Mouse (Mus musculus) kidney, postnatal 0 days (tissue): Measurements from ENCODE around the gene Pla2g2d. TPM values are rescaled to one million over a fixed set of nuclear protein-coding genes. Genes with fewer than 3 reads are reported as not detected.
"Not testable (repeated sequence)": the region's sequence is repeated elsewhere in the genome, so short reads cannot be mapped to it uniquely, and the experiment has no call there.

Experiments
- ATAC-seq: fragments of 200-750 bp; cut with Nextera tagmentation; replicated peaks from 2 replicates; pipeline ENCODE4 v1.8.0; 2017; ENCODE audit warnings: low read depth, moderate number of reproducible peaks, moderate TSS enrichment, moderate library complexity; ENCODE audit not compliant: low FRiP score
- DNase-seq: peaks from one replicate; pipeline ENCODE4 v3.0.0-alpha.2; 2016; ENCODE audit warnings: low spot score
- H3K27ac ChIP-seq: fragments of 300-500 bp; sonication (generic); 2 replicates; pipeline ENCODE4 v1.5.1; 2014; ENCODE audit warnings: mild to moderate bottlenecking
- H3K27me3 ChIP-seq: fragments of 300-500 bp; sonication (generic); 2 replicates; pipeline ENCODE4 v1.6.1; 2014; ENCODE audit warnings: low read length, mixed read lengths; ENCODE audit not compliant: insufficient read depth
- H3K36me3 ChIP-seq: fragments of 300-500 bp; sonication (generic); 2 replicates; pipeline ENCODE4 v1.6.1; 2014; ENCODE audit warnings: low read length, mixed read lengths; ENCODE audit not compliant: insufficient read depth
- H3K4me1 ChIP-seq: fragments of 300-500 bp; sonication (generic); replicated peaks from 2 replicates; pipeline ENCODE4 v1.6.1; 2014; ENCODE audit warnings: antibody characterized with exemption, low read length, mixed read lengths; ENCODE audit not compliant: insufficient read depth
- H3K4me2 ChIP-seq: fragments of 300-500 bp; sonication (generic); 2 replicates; pipeline ENCODE4 v1.6.1; 2014; ENCODE audit warnings: mild to moderate bottlenecking, low read length, moderate library complexity, mixed read lengths
- H3K4me3 ChIP-seq: fragments of 300-500 bp; sonication (generic); replicated peaks from 2 replicates; pipeline ENCODE4 v1.5.1; 2014; ENCODE audit warnings: low read depth, low read length
- H3K9ac ChIP-seq: fragments of 300-500 bp; sonication (generic); 2 replicates; pipeline ENCODE4 v1.6.1; 2014; ENCODE audit warnings: low read depth, low read length
- H3K9me3 ChIP-seq: fragments of 300-500 bp; sonication (generic); replicated peaks from 2 replicates; pipeline ENCODE4 v1.6.1; 2016; ENCODE audit warnings: low read length, inconsistent platforms, mixed read lengths
- CTCF ChIP-seq: IDR thresholded peaks from 2 replicates; pipeline ENCODE4 v1.5.1; 2016; ENCODE audit warnings: antibody characterized with exemption, low read depth, mild to moderate bottlenecking, moderate library complexity
- WGBS: fragments of 180-500 bp; shearing (Covaris S2); extraction: QIAGEN DNeasy Blood & Tissue Kit; methylation state at CpG from one replicate; pipeline ENCODE4 v1.1.7; 2014; 5-methylcytosine and 5-hydroxymethylcytosine counted together
- polyA plus RNA-seq: library from polyadenylated mRNA; unstranded; fragments of >200 nt; fragmentation: Nextera tagmentation; extraction: Ambion mirVana; gene quantifications from 2 replicates; pipeline ENCODE4 v1.2.1, GENCODE M21; 2015

The Pla2g2d gene
- polyA plus RNA-seq, 1 experiment from 2014 or later: 0.14 TPM

- Histone ChIP-seq H3K36me3 (no peaks in the 10 kb centered on the region), H3K4me3 (no peak overlapping the region), H3K27ac (no peak overlapping the region), H3K9ac (no peak overlapping the region), H3K27me3 (no peaks in the 10 kb centered on the region), H3K9me3 (no peaks in the 10 kb centered on the region), H3K4me2 (no peak overlapping the region), H3K4me1 (no peaks in the 10 kb centered on the region)
- whole genome bisulfite sequencing: 49% methylated on average over 7 of the region's 7 CpGs
- TF ChIP-seq CTCF: peak; percentile 39; the same call in 1 of the 2 replicates
- DNase-seq (peak; percentile 61), ATAC-seq (no peak)
Observed at GRCm38 (mm10) chr4:138806920-138807541, 31.5 kb downstream of the Pla2g2d start.

- 73% methylated on average over 9 of the region's 9 CpGs for WGBS
Observed at GRCm38 (mm10) chr4:138816166-138816565, 40.6 kb downstream of the Pla2g2d start.

GRCm38 (mm10) chr4:138817736-138818135, 42.2 kb downstream of the Pla2g2d start:
- no peaks in the 10 kb centered on the region for H3K9me3 ChIP-seq
- TF ChIP-seq CTCF: no peak
- no peaks in the 10 kb centered on the region for H3K27me3 ChIP-seq
- H3K4me2 ChIP-seq: no peak overlapping the region
- H3K36me3 ChIP-seq: no peaks in the 10 kb centered on the region
- no peak overlapping the region for H3K4me3 ChIP-seq
- no peak overlapping the region for H3K27ac ChIP-seq
- peak; percentile 22 for DNase-seq
- ATAC-seq: no peak
- H3K9ac ChIP-seq: no peak overlapping the region
- H3K4me1 ChIP-seq: no peaks in the 10 kb centered on the region
- WGBS: 57% methylated on average over 6 of the region's 6 CpGs

More at GRCm38 (mm10) chr4:138816166-138816565, 40.6 kb downstream of the Pla2g2d start:
- Histone ChIP-seq H3K27me3 (no peaks in the 10 kb centered on the region), H3K9me3 (no peaks in the 10 kb centered on the region), H3K36me3 (no peaks in the 10 kb centered on the region), H3K9ac (no peak overlapping the region), H3K4me1 (no peaks in the 10 kb centered on the region), H3K27ac (no peak overlapping the region), H3K4me2 (no peak overlapping the region), H3K4me3 (no peak overlapping the region)
- no peak for TF ChIP-seq CTCF
- DNase-seq (no peak), ATAC-seq (no peak)

GRCm38 (mm10) chr4:138819101-138819500, 43.6 kb downstream of the Pla2g2d start:
- DNase-seq: no peak

GRCm38 (mm10) chr4:138821036-138821435, 45.5 kb downstream of the Pla2g2d start:
- Histone ChIP-seq H3K9ac (no peak overlapping the region), H3K27ac (no peak overlapping the region), H3K9me3 (no peaks in the 10 kb centered on the region), H3K4me3 (no peak overlapping the region), H3K27me3 (no peaks in the 10 kb centered on the region), H3K4me1 (no peaks in the 10 kb centered on the region), H3K4me2 (no peak overlapping the region), H3K36me3 (no peaks in the 10 kb centered on the region)
- 85% methylated on average over 2 of the region's 2 CpGs for WGBS
- no peak for TF ChIP-seq CTCF
- DNase-seq: no peak
- ATAC-seq: no peak

More at GRCm38 (mm10) chr4:138819101-138819500, 43.6 kb downstream of the Pla2g2d start:
- Histone ChIP-seq H3K27me3 (no peaks in the 10 kb centered on the region), H3K4me3 (no peak overlapping the region), H3K36me3 (no peaks in the 10 kb centered on the region), H3K9me3 (no peaks in the 10 kb centered on the region), H3K4me2 (no peak overlapping the region), H3K27ac (no peak overlapping the region), H3K4me1 (no peaks in the 10 kb centered on the region), H3K9ac (no peak overlapping the region)
- WGBS: 39% methylated on average over 8 of the region's 8 CpGs
- ATAC-seq: no peak
- no peak for TF ChIP-seq CTCF

- H3K27me3 ChIP-seq, ATAC-seq, H3K4me2 ChIP-seq, DNase-seq, H3K36me3 ChIP-seq, H3K4me1 ChIP-seq, H3K9me3 ChIP-seq, H3K27ac ChIP-seq, H3K9ac ChIP-seq, H3K4me3 ChIP-seq: not testable (repeated sequence)
- 0 out of 2 replicates have a peak, but pooled peaks have one; percentile 4 for TF ChIP-seq CTCF
- 80% methylated on average over 2 of the region's 2 CpGs for whole genome bisulfite sequencing
Observed at GRCm38 (mm10) chr4:138824161-138824560, 48.6 kb downstream of the Pla2g2d start.
